Mouse (Mus musculus): ENCODE data around the gene Fez2.

The Fez2 gene

DNA sequence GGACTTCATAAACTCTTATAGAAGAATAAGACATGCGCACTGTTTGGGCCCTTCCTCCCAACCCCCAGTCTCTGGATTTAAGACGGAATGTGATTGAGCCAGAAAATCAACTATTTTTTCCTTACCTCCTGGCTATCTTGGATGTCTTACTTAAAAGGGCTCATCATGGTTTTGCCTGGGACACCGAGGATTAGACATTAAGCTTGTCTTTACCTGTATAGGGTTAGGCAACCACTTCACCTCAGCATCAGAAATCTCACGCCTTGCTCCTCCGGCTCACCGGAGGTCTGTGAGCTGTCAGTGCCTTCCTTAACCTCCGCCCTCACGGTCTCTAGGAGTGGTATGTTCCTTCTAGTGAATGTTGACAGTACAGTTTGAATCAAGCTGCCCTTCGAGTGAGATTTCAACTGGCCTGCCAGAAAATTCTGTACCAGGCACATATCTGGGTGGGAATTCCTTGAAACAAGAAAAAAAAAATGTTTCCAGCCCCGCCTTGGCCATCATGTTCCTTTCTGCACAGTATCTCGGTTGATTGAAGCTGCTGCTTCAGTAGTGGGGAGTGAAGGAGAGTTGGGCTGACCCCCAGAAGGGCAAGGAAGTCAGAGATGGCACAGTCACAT is 96.6 kb downstream of the Fez2 start:
- DNase-seq (ENCODE audit: low spot score) = no peak
